Mouse (Mus musculus) monocyte, adult 5-6 weeks (primary cell): ENCODE results near the gene Idh1. TPM values are rescaled to one million over a fixed set of nuclear protein-coding genes. Genes with fewer than 3 reads are reported as not detected.

Experiments used
- ATAC-seq: fragments of 153-309, 156-312 bp; replicated peaks from 2 replicates; pipeline ENCODE4 v1.8.0; 2017; ENCODE audit warnings: mild to moderate bottlenecking; ENCODE audit not compliant: low TSS enrichment, insufficient number of reproducible peaks, severe bottlenecking, poor library complexity, low FRiP score
- total RNA-seq: library from RNA; stranded (forward); fragments of 200-1000, 200-491, 200-594 nt; gene quantifications from 3 replicates; pipeline ENCODE4 v1.2.3, GENCODE M21; 2017

Idh1 gene
- total RNA-seq, 1 experiment from 2014 or later = 141 TPM

DNA sequence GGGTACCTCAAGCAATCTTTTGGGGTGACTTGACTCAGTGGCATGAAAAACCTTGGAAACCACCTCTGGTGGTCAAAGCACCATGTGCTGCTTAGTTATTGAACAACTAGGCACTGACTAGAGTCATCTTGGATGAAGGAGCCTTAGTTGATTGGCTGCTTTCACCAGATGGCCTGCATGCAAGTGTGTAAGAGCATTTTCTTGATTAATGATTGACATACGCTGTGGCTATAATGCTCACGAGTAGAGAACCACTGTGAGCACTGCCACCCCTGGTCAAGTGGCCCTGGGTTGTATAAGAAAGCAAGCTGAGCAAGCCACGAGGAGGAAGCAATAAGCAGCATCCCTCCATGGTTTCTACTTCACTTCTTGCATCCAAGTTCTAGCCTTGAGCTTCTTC is 56.1 kb downstream of the Idh1 start:
- no peak for ATAC-seq

GRCm38 (mm10) chr1:65129634-65130180 is 56.6 kb downstream of the Idh1 start:
- ATAC-seq = no peak

- ATAC-seq = no peak
Observed at GRCm38 (mm10) chr1:65122574-65123372, 63.5 kb downstream of the Idh1 start, which contains the start of gene D630023F18Rik. Gene D630023F18Rik (minus strand): TSS chr1:65123214.

- ATAC-seq = no peak
Observed at GRCm38 (mm10) chr1:65119438-65119837, 66.9 kb downstream of the Idh1 start, which contains the start of gene Gm28845. Gene Gm28845 (minus strand): TSS chr1:65119558.

DNA sequence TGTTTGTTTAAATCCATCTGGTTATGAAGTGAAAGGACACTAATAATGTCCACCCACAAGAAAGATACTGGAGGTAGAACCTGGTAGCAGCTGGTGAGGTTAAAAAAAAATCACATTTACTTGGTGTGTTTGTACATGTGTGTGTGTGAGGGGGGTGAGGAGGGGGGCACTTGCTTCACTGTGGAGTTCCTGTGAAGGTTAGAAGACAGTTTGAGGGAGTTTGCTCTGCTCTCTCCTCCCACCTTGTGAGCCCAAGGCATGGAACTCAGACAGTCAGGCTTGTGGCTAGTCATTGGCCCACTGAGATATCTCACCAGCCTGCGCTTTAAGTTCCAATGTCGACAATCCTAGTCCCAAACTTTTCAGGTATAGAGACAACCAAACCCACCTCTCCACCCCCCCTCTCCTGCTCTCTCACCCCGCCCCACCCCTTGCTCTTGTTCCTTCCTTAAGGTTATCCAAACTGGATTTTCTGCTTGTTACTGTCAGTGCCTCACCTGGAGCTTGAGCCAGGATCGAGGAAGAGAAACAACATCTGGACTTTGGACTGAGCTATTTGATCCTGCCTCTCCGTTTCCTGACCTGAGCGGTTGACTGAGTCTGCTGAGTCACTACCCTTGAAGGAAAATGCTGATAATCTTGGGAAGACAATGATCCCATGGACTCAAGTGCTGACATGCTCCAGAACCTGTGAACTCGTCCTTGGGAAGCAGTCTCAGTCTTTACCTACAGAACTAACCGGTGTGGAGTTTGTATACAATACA is 68.0 kb downstream of the Idh1 start:
- no peak for ATAC-seq

DNA sequence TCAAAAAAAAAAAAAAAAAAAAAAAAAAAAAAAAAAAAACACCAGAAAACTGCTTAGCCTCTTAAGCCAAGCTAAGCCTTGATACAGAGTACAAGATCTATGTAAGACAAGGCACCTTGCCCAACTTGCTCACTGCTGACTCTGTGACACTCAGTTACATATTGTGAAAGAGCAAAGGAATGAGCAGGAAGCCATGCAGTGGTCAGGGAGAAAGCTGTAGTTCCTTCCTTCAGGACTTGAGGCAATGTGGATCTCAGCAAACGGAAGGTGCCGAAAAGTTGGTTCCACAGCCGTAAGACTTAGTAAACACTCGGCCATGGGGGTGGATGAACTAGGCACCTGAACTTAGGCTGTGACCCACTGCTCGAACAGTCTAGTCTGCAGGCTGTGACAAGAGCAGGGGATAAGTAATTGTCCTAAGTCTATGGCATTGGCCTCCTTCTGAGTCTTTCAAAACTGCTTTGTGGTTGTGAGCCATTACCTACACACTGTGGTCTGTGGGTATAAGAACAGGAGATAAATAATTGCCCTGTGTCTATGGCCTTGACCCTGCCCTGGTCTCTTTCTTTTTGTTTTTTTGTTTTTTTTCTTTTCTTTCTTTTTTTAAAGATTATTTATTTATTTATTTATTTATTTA is 72.6 kb downstream of the Idh1 start:
- peak; percentile 76 for ATAC-seq

GRCm38 (mm10) chr1:65112807-65113196 is 73.5 kb downstream of the Idh1 start:
- ATAC-seq = peak; percentile 84

GRCm38 (mm10) chr1:65112031-65112806 is 74.1 kb downstream of the Idh1 start:
- ATAC-seq = no peak; the same call in 1 of the 2 replicates

DNA sequence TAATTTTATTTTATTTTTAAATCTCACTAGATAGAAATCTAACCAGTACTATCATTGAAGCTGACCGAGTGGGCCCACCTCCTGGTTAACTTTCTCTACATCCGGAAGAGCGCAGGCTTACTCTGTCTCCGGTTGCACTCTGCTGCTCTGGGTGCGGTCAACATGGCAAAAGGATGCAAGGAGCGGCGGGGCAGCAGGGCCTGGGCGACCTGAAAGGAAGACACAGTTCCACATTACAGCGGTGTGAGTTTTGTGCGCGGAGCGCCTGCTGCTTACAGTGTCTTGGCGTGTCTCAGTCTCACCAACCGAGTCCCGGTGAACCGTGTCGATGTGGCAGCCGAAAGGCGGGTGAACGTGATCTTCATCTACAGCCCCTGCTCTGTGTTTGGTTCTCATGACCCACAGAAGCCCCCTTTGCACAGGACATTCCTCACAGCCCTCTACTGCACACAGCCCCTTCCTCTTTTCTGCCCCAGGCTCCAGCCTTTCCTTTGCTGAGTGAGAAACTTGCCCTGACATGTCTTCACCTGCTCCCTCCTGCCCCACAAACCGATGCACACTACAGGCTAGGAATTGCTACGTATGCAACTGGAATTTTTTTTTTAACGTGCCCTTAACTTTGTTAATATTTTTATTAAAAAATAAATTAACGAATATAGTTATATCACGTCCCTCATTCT is 76.4 kb downstream of the Idh1 start:
- ATAC-seq = no peak

GRCm38 (mm10) chr1:65109196-65109595 is 77.1 kb downstream of the Idh1 start:
- no peak for ATAC-seq

Other genes starting within 250 kb of the Idh1 start
- gene Plekhm3, start 229.7 kb downstream of the Idh1 start, total RNA-seq = 34.9 to 63.1 TPM (median 38.9 TPM) in 3 replicates
- gene Akr1cl, start 153.7 kb downstream of the Idh1 start, total RNA-seq = not detected in 3 replicates
- gene Cryge, start 135.4 kb downstream of the Idh1 start, total RNA-seq = not detected in 3 replicates
- not detected in 3 replicates for gene Crygd, start 123.0 kb downstream of the Idh1 start, total RNA-seq
- gene Crygc, start 112.8 kb downstream of the Idh1 start, total RNA-seq = not detected in 3 replicates
- gene Crygb, start 104.2 kb downstream of the Idh1 start, total RNA-seq = not detected in 3 replicates
- gene Cryga, start 83.1 kb downstream of the Idh1 start, total RNA-seq = not detected in 3 replicates
- not detected in 3 replicates for gene Gm28845, start 66.9 kb downstream of the Idh1 start, total RNA-seq
- gene D630023F18Rik, start 63.3 kb downstream of the Idh1 start, total RNA-seq = not detected in 3 replicates
- gene Pikfyve, start 183 bp upstream of the Idh1 start, total RNA-seq = 43.2 to 56.5 TPM (median 45.5 TPM) in 3 replicates
- not detected in 3 replicates for gene Pth2r, start 95.6 kb upstream of the Idh1 start, total RNA-seq